Mouse (Mus musculus): ENCODE data around the gene Ceacam13. TPM values are rescaled to one million over a fixed set of nuclear protein-coding genes. Genes with fewer than 3 reads are reported as not detected.

Ceacam13 gene
- not detected in 2 replicates for polyA plus RNA-seq (2012; rRNA removed)

DNA sequence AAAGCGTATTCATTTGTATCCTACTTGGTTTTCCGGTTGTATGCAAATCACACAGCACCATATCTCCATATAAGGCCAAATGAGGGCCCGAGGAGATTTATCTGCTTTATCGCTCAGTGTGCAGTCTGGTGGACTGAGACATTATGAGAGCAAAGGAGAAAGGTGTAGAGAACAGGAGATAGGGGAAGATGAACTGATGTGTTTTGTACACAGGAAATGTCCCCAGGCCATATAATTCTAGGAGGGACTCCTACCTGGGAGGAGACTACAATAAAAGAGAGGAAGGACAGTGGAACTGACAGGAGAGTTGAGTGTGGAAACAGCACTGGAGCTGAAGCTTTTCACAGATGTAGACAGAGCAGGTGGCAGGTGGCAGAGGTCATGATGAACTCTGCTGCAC lies at the start of gene Ceacam13:
TSS of gene Ceacam13 (plus strand) at position 301 of the 400 bp plus-strand sequence.

GRCm38 (mm10) chr7:17971824-17972223 lies 37.9 kb upstream of the Ceacam13 start, which contains the start of gene Ceacam11:
Gene Ceacam11 (plus strand): TSS chr7:17972124.

GRCm38 (mm10) chr7:18065629-18066028 lies 55.9 kb downstream of the Ceacam13 start, which contains the start of gene Ceacam12:
Gene Ceacam12 (plus strand): TSS chr7:18065929.

Other genes starting within 250 kb of the Ceacam13 start
- gene Ceacam14, start 197.3 kb upstream of the Ceacam13 start, polyA plus RNA-seq (2012; rRNA removed), result 0.14 and 0.41 TPM in 2 replicates
- gene Gm5155, start 138.1 kb upstream of the Ceacam13 start, polyA plus RNA-seq (2012; rRNA removed), result 0.01 and 0.02 TPM in 2 replicates
- 0.11 and 0.56 TPM in 2 replicates for gene Ceacam11, start 37.8 kb upstream of the Ceacam13 start, polyA plus RNA-seq (2012; rRNA removed)
- 0.12 and 0.33 TPM in 2 replicates for gene Ceacam12, start 56.0 kb downstream of the Ceacam13 start, polyA plus RNA-seq (2012; rRNA removed)
- not detected in 2 replicates for gene Igfl3, start 166.6 kb downstream of the Ceacam13 start, polyA plus RNA-seq (2012; rRNA removed)
- not detected in 2 replicates for gene Mill1, start 235.5 kb downstream of the Ceacam13 start, polyA plus RNA-seq (2012; rRNA removed)

All from liver, embryonic 14 days (tissue).